In genomic region chr3:84173581-84174154, GRCm38 (mm10) we compare ENCODE assay signal across 34 mouse cellular contexts. TPM values are rescaled to one million over a fixed set of nuclear protein-coding genes. Genes with fewer than 3 reads are reported as not detected.
"Had no signal": no experiment of that assay in that cellular context is flagged by ENCODE, and none has a peak within 500 bp of the region (broad histone marks: within the 10 kb centered on the region; RNA-seq: fewer than 3 reads in every experiment).

TSS of gene Gm6525 (plus strand) at chr3:84174104.

- H3K27ac ChIP-seq: heart, embryonic 10.5 days; hindbrain, embryonic 10.5 days; hindbrain, embryonic 12.5 days; hindbrain, embryonic 14.5 days; intestine, embryonic 15.5 days; kidney, embryonic 15.5 days; left cerebral cortex, adult 2 months; limb, embryonic 10.5 days; limb, embryonic 12.5 days; liver, embryonic 12.5 days; liver, embryonic 14.5 days had no signal

- ATAC-seq: hindbrain, embryonic 16.5 days; inflammation-experienced regulatory T-cells, adult 6 months; intestine, embryonic 15.5 days; intestine, postnatal 0 days; liver, embryonic 12.5 days had no signal

- DNase-seq: gastrocnemius, postnatal 14 days; gastrocnemius, postnatal 36 days; heart, adult 18-20 months; heart, postnatal 10 days; heart, postnatal 4 days; kidney, adult 2 months; kidney, adult 9 months; kidney, postnatal 10 days; kidney, postnatal 25 days; kidney, postnatal 4 days; liver had no signal

- H3K4me3 ChIP-seq: heart, embryonic 12.5 days; hindbrain, embryonic 10.5 days; hindbrain, embryonic 12.5 days; intestine, embryonic 15.5 days; kidney, embryonic 15.5 days; left cerebral cortex, adult 2 months; limb, embryonic 10.5 days; limb, embryonic 12.5 days; liver, embryonic 12.5 days had no signal

RNA-seq across cellular contexts. Expression of gene Gm6525, which starts in this region (rescaled TPM):
- total RNA-seq: gastrocnemius, adult 18-20 months; gastrocnemius, adult 8-10 months; gastrocnemius, postnatal 14 days; gastrocnemius, postnatal 36 days; heart, adult 18-20 months; heart, adult 8-10 months; heart, postnatal 25 days; heart, postnatal 4 days; layer of hippocampus, adult 8-10 months; layer of hippocampus, postnatal 10 days; layer of hippocampus, postnatal 25 days; left cerebral cortex, adult 2 months; left cerebral cortex, postnatal 36 days had no signal
- polyA plus RNA-seq: heart, embryonic 12.5 days; kidney, adult 2 months; liver, embryonic 12.5 days had no signal
